Mouse (Mus musculus) brain, embryonic 14.5 days (tissue): Measurements from ENCODE around the gene Maml2.

Experiments
- CTCF ChIP-seq: fragments of 200-500 bp; IDR thresholded peaks from 2 replicates; pipeline ENCODE4 v1.5.1; 2012; ENCODE audit warnings: inconsistent platforms, mild to moderate bottlenecking, moderate library complexity, borderline replicate concordance; ENCODE audit not compliant: insufficient read depth, insufficient read length; ENCODE audit errors: extremely low read depth
- POLR2A ChIP-seq: fragments of 200-500 bp; IDR thresholded peaks from 2 replicates; pipeline ENCODE4 v1.6.1; 2012; ENCODE audit warnings: mild to moderate bottlenecking, inconsistent platforms, borderline replicate concordance; ENCODE audit not compliant: poor library complexity, insufficient read depth, insufficient read length, severe bottlenecking; ENCODE audit errors: extremely low read depth

DNA sequence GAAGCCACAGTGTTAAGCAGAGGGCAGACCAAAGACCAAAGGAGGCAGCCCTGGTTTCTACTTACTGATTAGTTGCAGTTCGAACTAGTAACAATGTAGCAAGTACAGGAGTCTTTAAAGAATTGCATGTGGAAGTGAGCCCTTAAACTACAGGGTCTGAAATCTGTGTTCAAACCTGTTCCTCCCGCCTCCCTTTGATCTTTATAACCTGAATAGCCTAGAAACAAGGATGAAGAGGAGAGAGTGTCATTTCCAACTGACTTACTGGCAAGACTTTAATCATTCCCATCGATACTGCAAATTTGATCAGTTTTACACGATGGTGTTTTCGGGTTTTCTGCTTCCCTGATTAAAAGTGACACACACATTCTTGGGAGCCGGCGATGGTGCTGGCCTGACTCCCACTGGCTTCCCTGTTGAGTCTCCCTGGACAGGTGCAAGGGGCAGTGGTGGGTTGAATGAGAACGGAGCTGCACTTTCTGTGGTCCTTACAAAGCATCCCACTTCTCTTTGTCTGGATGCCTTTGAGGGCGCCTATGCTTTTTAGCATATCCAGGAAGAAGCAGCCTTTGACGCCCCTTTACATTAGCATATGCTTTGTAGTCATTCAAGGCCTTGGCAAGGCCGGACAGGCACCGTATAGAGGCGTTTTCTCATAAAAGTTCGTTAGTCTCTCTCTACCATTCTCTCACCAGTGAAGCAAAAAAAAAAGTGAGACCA lies 401.5 kb downstream of the Maml2 start:
- TF ChIP-seq POLR2A (no peak), CTCF (no peak)
